Mouse (Mus musculus): ENCODE data around the gene Lmo3.

DNA sequence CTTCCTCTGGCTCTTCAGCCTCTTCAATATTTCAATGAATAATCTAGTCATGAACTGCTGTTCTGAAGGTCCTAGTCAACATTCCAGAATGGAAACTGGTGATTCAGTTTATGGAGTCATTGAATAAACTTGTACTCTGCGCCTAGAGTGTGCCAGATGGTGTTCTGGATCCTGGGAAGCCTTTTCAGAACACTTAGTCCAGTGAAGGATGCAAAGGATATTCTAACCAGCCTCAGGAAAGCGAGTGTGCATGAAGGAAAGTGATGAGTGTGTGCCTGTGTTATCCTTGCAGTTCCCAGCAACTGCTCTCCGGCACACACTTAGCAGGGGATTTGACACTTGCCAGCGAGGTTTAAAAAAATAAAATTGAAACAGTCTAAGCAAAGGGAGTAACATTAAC, 245.9 kb downstream of the Lmo3 start:
- TF ChIP-seq CTCF (IDR thresholded peaks at IDR 0.05 in 2 of 3, conservative IDR thresholded peaks at IDR 0.05 in 1 of 3; ENCODE audit: control insufficient read depth in 1 of 3, insufficient read depth in 1 of 3, low read depth in 2 of 3, low read length in 3 of 3, poor library complexity in 1 of 3, severe bottlenecking in 1 of 3) (no peak), ETS1 (IDR thresholded peaks at IDR 0.05; ENCODE audit: low read depth, low read length) (no peak), ZMIZ1 (IDR thresholded peaks at IDR 0.05; ENCODE audit: low read depth, low read length) (no peak), BHLHE40 (IDR thresholded peaks at IDR 0.05; ENCODE audit: borderline replicate concordance, low read depth, low read length) (no peak), USF1 (IDR thresholded peaks at IDR 0.05; ENCODE audit: low read depth, low read length) (no peak), SMC3 (IDR thresholded peaks at IDR 0.05; ENCODE audit: low read depth, low read length) (no peak), EP300 (IDR thresholded peaks at IDR 0.05; ENCODE audit: low read depth in 1 of 2, low read length in 2 of 2) (no peak), ZNF384 (IDR thresholded peaks at IDR 0.05; ENCODE audit: low read depth, low read length) (no peak), POLR2A (IDR thresholded peaks at IDR 0.05; ENCODE audit: control insufficient read depth in 1 of 2, insufficient read depth in 1 of 2, low read depth in 1 of 2, low read length in 2 of 2, poor library complexity in 1 of 2) (no peak), RCOR1 (IDR thresholded peaks at IDR 0.05; ENCODE audit: low read depth, low read length) (no peak)

All from MEL (cell line).